Comparison of ENCODE assay signal across 15 mouse cellular contexts in the genomic region with DNA sequence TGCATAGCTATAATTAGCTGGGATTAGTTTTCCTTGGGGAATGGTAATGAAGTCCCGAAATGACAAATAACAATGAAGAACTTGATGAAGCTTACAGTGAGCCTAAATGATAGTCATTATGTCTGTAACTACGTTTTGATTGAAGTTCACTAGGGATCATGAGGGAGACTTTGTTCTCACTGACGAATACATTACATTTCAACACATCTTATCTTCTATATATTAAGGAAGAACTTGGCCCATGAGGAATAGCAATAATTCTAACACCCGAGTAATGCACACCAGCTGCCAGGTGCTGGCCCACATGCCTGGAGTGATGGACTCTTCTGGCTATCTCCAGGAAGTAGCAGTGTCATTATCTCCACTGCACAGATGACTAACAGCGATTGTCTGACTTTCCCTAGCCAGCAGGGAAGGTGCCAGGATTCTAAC.
A peak's percentile ranks its signal among the peaks of the same experiment; 100 is the strongest.
DNase-seq lines count a peak whose midpoint lies in the region; ATAC-seq and TF ChIP-seq lines count a peak whose summit lies in the region.
"Had no signal": no experiment of that assay in that cellular context is flagged by ENCODE, and none has a peak within 500 bp of the region (broad histone marks: within the 10 kb centered on the region; RNA-seq: fewer than 3 reads in every experiment).

No protein-coding gene starts in this region.

- no peak overlapping the region for H3K9ac ChIP-seq in forebrain, embryonic 15.5 days (replicated peaks)
- no peak overlapping the region for H3K9ac ChIP-seq in forebrain, embryonic 11.5 days (ENCODE audit: low read length)
- no peak overlapping the region for H3K9ac ChIP-seq in MEL (ENCODE audit: control insufficient read depth, low read depth, low read length, poor library complexity, severe bottlenecking)
- H3K9ac ChIP-seq: intestine, embryonic 15.5 days; liver, embryonic 13.5 days had no signal

- H3K79me2 ChIP-seq in MEL (ENCODE audit: control insufficient read depth, insufficient read depth, low read length, poor library complexity) (no peaks in the 10 kb centered on the region), myocyte (ENCODE audit: control insufficient read depth, insufficient read depth) (no peaks in the 10 kb centered on the region)

- TF ChIP-seq CTCF in MEL (IDR thresholded peaks at IDR 0.05 in 2 of 3, conservative IDR thresholded peaks at IDR 0.05 in 1 of 3; ENCODE audit: control insufficient read depth in 1 of 3, insufficient read depth in 1 of 3, low read depth in 2 of 3, low read length in 3 of 3, poor library complexity in 1 of 3, severe bottlenecking in 1 of 3) = no peak

- no peaks in the 10 kb centered on the region for H3K36me3 ChIP-seq in forebrain, embryonic 15.5 days
- no peaks in the 10 kb centered on the region for H3K36me3 ChIP-seq in forebrain, embryonic 11.5 days (ENCODE audit: control insufficient read depth, insufficient read depth, low read length)
- H3K36me3 ChIP-seq in MEL (ENCODE audit: control insufficient read depth in 1 of 2, insufficient read depth in 2 of 2, low read length in 2 of 2) (no peaks in the 10 kb centered on the region), myocyte (ENCODE audit: control insufficient read depth, insufficient read depth) (peaks cover 30% of the 10 kb centered on the region)
- H3K36me3 ChIP-seq: heart, embryonic 10.5 days; intestine, embryonic 15.5 days; liver, embryonic 13.5 days had no signal

- no peak for TF ChIP-seq POLR2A in MEL (IDR thresholded peaks at IDR 0.05; ENCODE audit: control insufficient read depth in 1 of 2, insufficient read depth in 1 of 2, low read depth in 1 of 2, low read length in 2 of 2, poor library complexity in 1 of 2)
- no peak for TF ChIP-seq POLR2A in myocyte (IDR thresholded peaks at IDR 0.05; ENCODE audit: insufficient read length, low read depth)

- no peak overlapping the region for H3K4me2 ChIP-seq in forebrain, embryonic 15.5 days (replicated peaks)
- H3K4me2 ChIP-seq in forebrain, embryonic 11.5 days (ENCODE audit: low read depth, low read length, severe bottlenecking) = no peak overlapping the region
- peak overlapping the region; percentile 31 for H3K4me2 ChIP-seq in myocyte (ENCODE audit: low read depth)
- H3K4me2 ChIP-seq: intestine, embryonic 15.5 days; liver, embryonic 13.5 days had no signal

- intact Hi-C loops in left cerebral cortex, postnatal 25 days (cut with DNase I) = no loop called here

- H3K9me3 ChIP-seq in forebrain, embryonic 15.5 days = no peaks in the 10 kb centered on the region
- no peaks in the 10 kb centered on the region for H3K9me3 ChIP-seq in forebrain, embryonic 11.5 days (ENCODE audit: control insufficient read depth, low read length)
- H3K9me3 ChIP-seq in MEL (replicated peaks; ENCODE audit: insufficient read depth, low read length) = no peaks in the 10 kb centered on the region
- H3K9me3 ChIP-seq: heart, embryonic 10.5 days; intestine, embryonic 15.5 days; liver, embryonic 13.5 days had no signal

- H3K27ac ChIP-seq in forebrain, embryonic 15.5 days (replicated peaks) = peak overlapping the region; percentile 46; the same call in 1 of the 2 replicates
- H3K27ac ChIP-seq in forebrain, embryonic 11.5 days (ENCODE audit: low read depth, low read length) = no peak overlapping the region
- H3K27ac ChIP-seq in MEL (ENCODE audit: control insufficient read depth, low read depth, low read length) = no peak overlapping the region
- H3K27ac ChIP-seq: heart, embryonic 10.5 days; intestine, embryonic 15.5 days; left cerebral cortex, adult 2 months; liver, embryonic 13.5 days had no signal

- no peak overlapping the region for H3K4me3 ChIP-seq in forebrain, embryonic 15.5 days
- H3K4me3 ChIP-seq in forebrain, embryonic 11.5 days (ENCODE audit: low read depth, low read length) = no peak overlapping the region
- no peak overlapping the region for H3K4me3 ChIP-seq in MEL (ENCODE audit: control insufficient read depth in 1 of 2, insufficient read depth in 1 of 2, low read depth in 2 of 2, low read length in 2 of 2)
- no peak overlapping the region for H3K4me3 ChIP-seq in myocyte
- H3K4me3 ChIP-seq: heart, embryonic 10.5 days; intestine, embryonic 15.5 days; left cerebral cortex, adult 2 months; liver, embryonic 13.5 days had no signal

- 36% methylated on average over 5 of the region's 5 CpGs for WGBS in forebrain, embryonic 15.5 days
- WGBS in forebrain, embryonic 11.5 days = 70% methylated on average over 5 of the region's 5 CpGs

- no peak for TF ChIP-seq EP300 in MEL (IDR thresholded peaks at IDR 0.05; ENCODE audit: low read depth in 1 of 2, low read length in 2 of 2)

- H3ac ChIP-seq in myocyte (ENCODE audit: control insufficient read depth, insufficient read length) = no peak overlapping the region

- peak; percentile 57; the same call in 1 of the 2 replicates for ATAC-seq in forebrain, embryonic 15.5 days (replicated peaks)
- no peak for ATAC-seq in forebrain, embryonic 11.5 days (replicated peaks; ENCODE audit: low FRiP score)
- ATAC-seq: intestine, embryonic 15.5 days had no signal

- peaks cover 16% of the 10 kb centered on the region for H3K4me1 ChIP-seq in forebrain, embryonic 15.5 days
- no peaks in the 10 kb centered on the region for H3K4me1 ChIP-seq in forebrain, embryonic 11.5 days (replicated peaks; ENCODE audit: control insufficient read depth, insufficient read depth, low read length)
- H3K4me1 ChIP-seq in MEL (ENCODE audit: control insufficient read depth in 1 of 2, insufficient read depth in 2 of 2, low read length in 2 of 2) = no peaks in the 10 kb centered on the region
- H3K4me1 ChIP-seq: liver, embryonic 13.5 days had no signal

- H3K27me3 ChIP-seq in forebrain, embryonic 15.5 days = no peaks in the 10 kb centered on the region
- H3K27me3 ChIP-seq in forebrain, embryonic 11.5 days (ENCODE audit: control insufficient read depth, insufficient read depth, low read length) = no peaks in the 10 kb centered on the region
- H3K27me3 ChIP-seq in MEL (ENCODE audit: control insufficient read depth in 1 of 2, insufficient read depth in 2 of 2, low read length in 2 of 2) = no peaks in the 10 kb centered on the region
- no peaks in the 10 kb centered on the region for H3K27me3 ChIP-seq in myocyte (ENCODE audit: control insufficient read depth, insufficient read depth, insufficient read length)
- H3K27me3 ChIP-seq: intestine, embryonic 15.5 days; liver, embryonic 13.5 days had no signal

- TF ChIP-seq RAD21 in MEL (IDR thresholded peaks at IDR 0.05; ENCODE audit: low read depth, low read length) = no peak

- DNase-seq in forebrain, embryonic 11.5 days (ENCODE audit: low spot score) = no peak
- peak; percentile 3 to 37 for DNase-seq in left cerebral cortex, postnatal 25 days (ENCODE audit: low spot score in 2 of 2)
- DNase-seq in left cerebral cortex, adult 18-20 months (ENCODE audit: low spot score in 2 of 2) = no peak
- no peak for DNase-seq in MEL (ENCODE audit: low read depth, low spot score)
- no peak for DNase-seq in adrenal gland, postnatal 14 days
- DNase-seq: cerebellum, adult 11 months; gastrocnemius, postnatal 36 days; liver, embryonic 13.5 days; midbrain, embryonic 14.5 days; thymus, postnatal 36 days had no signal

TF ChIP-seq in MEL, 35 proteins besides CTCF, POLR2A, EP300 and RAD21:
- no peak for TF ChIP-seq RCOR1 (IDR thresholded peaks at IDR 0.05; ENCODE audit: low read depth, low read length)
- peak; percentile 23; the same call in 1 of the 2 replicates for TF ChIP-seq TCF12 (IDR thresholded peaks at IDR 0.05; ENCODE audit: low read depth, low read length)
TF ChIP-seq in MEL: peak in this region for 1.

TF ChIP-seq in myocyte, 11 proteins besides CTCF, POLR2A, EP300 and RAD21:
- TF ChIP-seq TCF3 (IDR thresholded peaks at IDR 0.05; ENCODE audit: insufficient read length, low read depth) (no peak), MYOD1 (IDR thresholded peaks at IDR 0.05; ENCODE audit: control insufficient read depth in 1 of 3, insufficient read length in 2 of 3, low read depth in 2 of 3) (peak in 2 of 3 experiments; percentile 40 to 82), REST (IDR thresholded peaks at IDR 0.05; ENCODE audit: insufficient read depth, insufficient read length) (no peak), TCF12 (IDR thresholded peaks at IDR 0.05; ENCODE audit: insufficient read depth, poor library complexity, severe bottlenecking) (peak; percentile 41), MYOG (IDR thresholded peaks at IDR 0.05; ENCODE audit: control insufficient read depth in 1 of 3, insufficient read depth in 1 of 3, insufficient read length in 2 of 3, low read depth in 2 of 3) (peak in 1 of 3 experiments; percentile 11), SRF (IDR thresholded peaks at IDR 0.05; ENCODE audit: control insufficient read depth, insufficient read length, low read depth) (no peak)

Comparison
In these comparisons a context has a peak if more than half of its experiments do, and no peak if none do; other contexts are left out.
1. DNase-seq: peak in left cerebral cortex, postnatal 25 days (2 of 2); none in forebrain, embryonic 11.5 days (single experiment), left cerebral cortex, adult 18-20 months (0 of 2), MEL (single experiment) and adrenal gland, postnatal 14 days (single experiment).